Mouse (Mus musculus) CH12.LX (cell line): ENCODE data around the gene Mink1. TPM values are rescaled to one million over a fixed set of nuclear protein-coding genes. Genes with fewer than 3 reads are reported as not detected.
A peak's percentile ranks its signal among the peaks of the same experiment; 100 is the strongest.

ENCODE experiments used
- DNase-seq: peaks from one replicate; pipeline ENCODE4 v3.0.0-alpha.2; 2013; ENCODE audit errors: extremely low read depth
- H3K27ac ChIP-seq: 2 replicates; pipeline ENCODE4 v1.5.1; 2012; ENCODE audit warnings: low read depth, mild to moderate bottlenecking, control low read depth, moderate library complexity; ENCODE audit not compliant: insufficient read depth
- H3K27me3 ChIP-seq: replicated peaks from 2 replicates; pipeline ENCODE3; 2012; ENCODE audit warnings: inconsistent platforms
- H3K36me3 ChIP-seq, 2 experiments: replicated peaks in 1 of 2; 2 replicates each; pipeline versions ENCODE3 to v1.6.1; 2012; ENCODE audit warnings: inconsistent platforms in 1 of 2, low read length in 1 of 2, mild to moderate bottlenecking in 1 of 2, mixed read lengths in 1 of 2, moderate library complexity in 1 of 2; ENCODE audit not compliant: control insufficient read depth in 1 of 2, insufficient read depth in 1 of 2
- H3K4me1 ChIP-seq, 2 experiments: 2 replicates each; pipeline ENCODE4 v1.6.1; 2012; ENCODE audit warnings: inconsistent platforms in 1 of 2, moderate library complexity in 1 of 2; ENCODE audit not compliant: insufficient read depth in 2 of 2, control insufficient read depth in 1 of 2
- H3K4me2 ChIP-seq: 2 replicates; pipeline ENCODE4 v1.6.1; 2012; ENCODE audit warnings: low read depth, mild to moderate bottlenecking, control low read depth; ENCODE audit not compliant: poor library complexity, insufficient read depth, severe bottlenecking
- H3K4me3 ChIP-seq, 3 experiments: fragments of 150-350 bp in 1 of 3; sonication (generic) in 1 of 3; replicated peaks in 1 of 3; 2 replicates each; pipeline versions ENCODE3 to v1.5.1; 2011 to 2012; ENCODE audit warnings: low read depth in 2 of 3, low read length in 2 of 3, mild to moderate bottlenecking in 2 of 3, moderate library complexity in 2 of 3, control low read depth in 1 of 3, improper control_type of control experiment in 1 of 3, inconsistent platforms in 1 of 3, mixed read lengths in 1 of 3; ENCODE audit not compliant: poor library complexity in 1 of 3
- H3K79me2 ChIP-seq: replicated peaks from 2 replicates; pipeline ENCODE4 v1.6.1; 2012; ENCODE audit warnings: mild to moderate bottlenecking, moderate library complexity; ENCODE audit not compliant: control insufficient read depth, poor library complexity, insufficient read depth, severe bottlenecking; ENCODE audit errors: extremely low read depth
- H3K9ac ChIP-seq: 2 replicates; pipeline ENCODE4 v1.6.1; 2012; ENCODE audit warnings: low read depth, mild to moderate bottlenecking, control low read depth, moderate library complexity; ENCODE audit not compliant: insufficient read depth
- H3K9me3 ChIP-seq: replicated peaks from 2 replicates; pipeline ENCODE3; 2012; ENCODE audit warnings: low read length, inconsistent platforms, mixed read lengths
- BHLHE40 ChIP-seq: IDR thresholded peaks from 2 replicates; pipeline ENCODE4 v1.6.1; 2011; ENCODE audit warnings: mild to moderate bottlenecking, low read depth, low read length, improper control_type of control experiment
- CHD1 ChIP-seq: IDR thresholded peaks from 2 replicates; pipeline ENCODE4 v1.6.1; 2012; ENCODE audit warnings: low read depth, low read length, improper control_type of control experiment, inconsistent platforms
- CHD2 ChIP-seq: IDR thresholded peaks from 2 replicates; pipeline ENCODE4 v1.6.1; 2011; ENCODE audit warnings: low read length, improper control_type of control experiment
- CTCF ChIP-seq, 2 experiments: IDR thresholded peaks in 1 of 2; conservative IDR thresholded peaks in 1 of 2; 2 replicates each; pipeline ENCODE4 v1.5.1; 2011 to 2012; ENCODE audit warnings: low read depth in 2 of 2, low read length in 2 of 2, improper control_type of control experiment in 1 of 2, inconsistent platforms in 1 of 2, mild to moderate bottlenecking in 1 of 2, moderate library complexity in 1 of 2
- ELF1 ChIP-seq: IDR thresholded peaks from 2 replicates; pipeline ENCODE4 v1.6.1; 2014; ENCODE audit warnings: low read depth, mild to moderate bottlenecking, inconsistent platforms, low read length, improper control_type of control experiment
- EP300 ChIP-seq: IDR thresholded peaks from 2 replicates; pipeline ENCODE4 v1.6.1; 2011; ENCODE audit warnings: low read length, improper control_type of control experiment
- HCFC1 ChIP-seq: IDR thresholded peaks from 2 replicates; pipeline ENCODE4 v1.6.1; 2012; ENCODE audit warnings: low read depth, mild to moderate bottlenecking, inconsistent platforms, low read length, improper control_type of control experiment
- JUND ChIP-seq: conservative IDR thresholded peaks from 2 replicates; pipeline ENCODE4 v1.6.1; 2011; ENCODE audit warnings: low read depth, low read length, improper control_type of control experiment
- KAT2A ChIP-seq: IDR thresholded peaks from 2 replicates; pipeline ENCODE4 v1.6.1; 2012; ENCODE audit warnings: low read length, improper control_type of control experiment, inconsistent platforms; ENCODE audit not compliant: insufficient replicate concordance
- MAFK ChIP-seq: IDR thresholded peaks from 2 replicates; pipeline ENCODE4 v1.6.1; 2011; ENCODE audit warnings: low read length, improper control_type of control experiment; ENCODE audit not compliant: insufficient replicate concordance
- MAZ ChIP-seq: IDR thresholded peaks from 2 replicates; pipeline ENCODE4 v1.6.1; 2012; ENCODE audit warnings: low read depth, mild to moderate bottlenecking, inconsistent platforms, low read length, improper control_type of control experiment, moderate library complexity
- MEF2A ChIP-seq: IDR thresholded peaks from 2 replicates; pipeline ENCODE4 v1.6.1; 2014; ENCODE audit warnings: low read depth, mild to moderate bottlenecking, inconsistent platforms, low read length, improper control_type of control experiment, borderline replicate concordance
- MXI1 ChIP-seq: IDR thresholded peaks from 2 replicates; pipeline ENCODE4 v1.6.1; 2011; ENCODE audit warnings: mild to moderate bottlenecking, low read depth, low read length, improper control_type of control experiment
- NELFE ChIP-seq: IDR thresholded peaks from 2 replicates; pipeline ENCODE4 v1.6.1; 2011; ENCODE audit warnings: low read depth, low read length, improper control_type of control experiment
- NRF1 ChIP-seq: IDR thresholded peaks from 2 replicates; pipeline ENCODE4 v1.6.1; 2014; ENCODE audit warnings: low read depth, mild to moderate bottlenecking, inconsistent platforms, low read length, improper control_type of control experiment, moderate library complexity
- POLR2A ChIP-seq: IDR thresholded peaks from 2 replicates; pipeline ENCODE4 v1.6.1; 2011; ENCODE audit warnings: low read depth, mild to moderate bottlenecking, improper control_type of control experiment, low read length
- RAD21 ChIP-seq: IDR thresholded peaks from 2 replicates; pipeline ENCODE4 v1.6.1; 2011; ENCODE audit warnings: low read depth, mild to moderate bottlenecking, low read length, improper control_type of control experiment, moderate library complexity
- RCOR1 ChIP-seq: conservative IDR thresholded peaks from 2 replicates; pipeline ENCODE4 v1.6.1; 2012; ENCODE audit warnings: low read depth, mild to moderate bottlenecking, inconsistent platforms, low read length, improper control_type of control experiment
- SIN3A ChIP-seq: IDR thresholded peaks from 2 replicates; pipeline ENCODE4 v1.6.1; 2012; ENCODE audit warnings: low read length, improper control_type of control experiment, inconsistent platforms
- SMC3 ChIP-seq: IDR thresholded peaks from 2 replicates; pipeline ENCODE4 v1.6.1; 2011; ENCODE audit warnings: low read depth, low read length, improper control_type of control experiment
- TBP ChIP-seq: conservative IDR thresholded peaks from 2 replicates; pipeline ENCODE4 v1.6.1; 2011; ENCODE audit warnings: low read depth, low read length, improper control_type of control experiment
- TCF12 ChIP-seq: IDR thresholded peaks from 2 replicates; pipeline ENCODE4 v1.6.1; 2014; ENCODE audit warnings: low read depth, mild to moderate bottlenecking, inconsistent platforms, low read length, improper control_type of control experiment
- UBTF ChIP-seq: IDR thresholded peaks from 2 replicates; pipeline ENCODE4 v1.6.1; 2012; ENCODE audit warnings: low read depth, mild to moderate bottlenecking, inconsistent platforms, low read length, improper control_type of control experiment, moderate library complexity
- USF1 ChIP-seq: IDR thresholded peaks from 2 replicates; pipeline ENCODE4 v1.6.1; 2014; ENCODE audit warnings: low read depth, mild to moderate bottlenecking, inconsistent platforms, low read length, improper control_type of control experiment
- USF2 ChIP-seq: conservative IDR thresholded peaks from 2 replicates; pipeline ENCODE4 v1.6.1; 2011; ENCODE audit warnings: low read depth, low read length, improper control_type of control experiment
- ZC3H11A ChIP-seq: IDR thresholded peaks from 2 replicates; pipeline ENCODE4 v1.6.1; 2012; ENCODE audit warnings: low read depth, mild to moderate bottlenecking, inconsistent platforms, low read length, improper control_type of control experiment
- ZKSCAN1 ChIP-seq: IDR thresholded peaks from 2 replicates; pipeline ENCODE4 v1.6.1; 2012; ENCODE audit warnings: low read depth, inconsistent platforms, low read length, improper control_type of control experiment, borderline replicate concordance
- ZMIZ1 ChIP-seq: IDR thresholded peaks from 2 replicates; pipeline ENCODE4 v1.6.1; 2012; ENCODE audit warnings: low read depth, mild to moderate bottlenecking, inconsistent platforms, low read length, improper control_type of control experiment
- dilution Hi-C: fragments of 300-500 bp; cut with MboI; formaldehyde crosslinking; loops from 2 replicates; pipeline ENCODE4 v1.14.3; 2020; ENCODE audit warnings: low sequenced_read_pairs; ENCODE audit not compliant: extremely low pct_unique_long_range_greater_than_20kb, extremely low pct_ligation_motif_present
- in situ Hi-C: fragments of 300-500 bp; cut with MboI; formaldehyde crosslinking; loops from 3 replicates; pipeline ENCODE4 v1.14.3; 2019; ENCODE audit warnings: low sequenced_read_pairs, low pct_ligation_motif_present, low pct_unique_long_range_greater_than_20kb, mixed read lengths
- polyA plus RNA-seq: library from polyadenylated mRNA; unstranded; fragments of >175 nt; gene quantifications from 2 replicates; pipeline ENCODE4 v1.2.1, GENCODE M21; 2012; ENCODE audit warnings: low read depth; ENCODE audit not compliant: insufficient read length
- total RNA-seq, 2 experiments: library from RNA; depleted of rRNA; stranded (reverse); fragments of 300-350 nt in 1 of 2; fragments of >200 nt in 1 of 2; gene quantifications; 2 replicates each; pipeline ENCODE4 v1.2.3; 2012 to 2014

Mink1 gene
- total and polyA plus RNA-seq, 3 experiments = 15.0 to 79.8 (median 31.2) TPM

- no peaks in the 10 kb centered on the region for H3K36me3 ChIP-seq
- no peaks in the 10 kb centered on the region for H3K79me2 ChIP-seq
- dilution Hi-C loops (no loop called here), in situ Hi-C loops (no loop called here)
- no peak overlapping the region for H3K27ac ChIP-seq
- peaks cover 0 to 8% of the 10 kb centered on the region in 2 experiments; a peak in 2 of 4 replicates for H3K4me1 ChIP-seq
- H3K4me3 ChIP-seq = no peak overlapping the region
- TF ChIP-seq EP300 (no peak), BHLHE40 (no peak), RAD21 (peak; percentile 63), CHD1 (no peak), ZC3H11A (peak; percentile 50), TBP (no peak), USF2 (no peak), MAFK (no peak), NRF1 (no peak), MEF2A (no peak), TCF12 (no peak), ELF1 (no peak), USF1 (no peak), KAT2A (no peak), SIN3A (no peak), JUND (no peak), HCFC1 (no peak), UBTF (no peak), CTCF (conservative IDR thresholded peaks at IDR 0.05 in 1 of 2, IDR thresholded peaks at IDR 0.05 in 1 of 2; ENCODE audit: low read depth in 2 of 2, low read length in 2 of 2) (peak in 1 of 2 experiments; percentile 70; a peak in 2 of 4 replicates), MXI1 (no peak), NELFE (no peak), SMC3 (peak; percentile 72), RCOR1 (no peak)
- no peaks in the 10 kb centered on the region for H3K27me3 ChIP-seq
- no peak overlapping the region for H3K4me2 ChIP-seq
- H3K9me3 ChIP-seq = no peaks in the 10 kb centered on the region
- H3K9ac ChIP-seq = no peak overlapping the region
- DNase-seq = peak; percentile 31
These were observed 66.9 kb downstream of the Mink1 start for GRCm38 (mm10) chr11:70629557-70629956.

GRCm38 (mm10) chr11:70630129-70630528, 67.4 kb downstream of the Mink1 start:
- Histone ChIP-seq H3K79me2 (no peaks in the 10 kb centered on the region), H3K36me3 (no peaks in the 10 kb centered on the region), H3K27me3 (no peaks in the 10 kb centered on the region), H3K27ac (no peak overlapping the region), H3K4me1 (peaks cover 0 to 8% of the 10 kb centered on the region in 2 experiments; a peak in 2 of 4 replicates), H3K9me3 (no peaks in the 10 kb centered on the region), H3K4me2 (no peak overlapping the region), H3K4me3 (no peak overlapping the region), H3K9ac (no peak overlapping the region)
- TF ChIP-seq POLR2A (no peak), ZKSCAN1 (no peak), CHD2 (no peak), MAZ (no peak), ZMIZ1 (no peak), CTCF (conservative IDR thresholded peaks at IDR 0.05 in 1 of 2, IDR thresholded peaks at IDR 0.05 in 1 of 2; ENCODE audit: low read depth in 2 of 2, low read length in 2 of 2) (no peak), BHLHE40 (no peak)
- no peak for DNase-seq
- dilution Hi-C loops = no loop called here
- in situ Hi-C loops = loop anchor here (5.0 kb wide), 1 partner anchor 122 kb away; no protein-coding TSS in a partner anchor
